Mouse (Mus musculus) midbrain, embryonic 14.5 days (tissue): ENCODE measurements around the gene Asb18. TPM values are rescaled to one million over a fixed set of nuclear protein-coding genes. Genes with fewer than 3 reads are reported as not detected.

Experiments used
- ATAC-seq: fragments of 200-750 bp; cut with Nextera tagmentation; 2 replicates; pipeline ENCODE4 v1.8.0; 2017; ENCODE audit warnings: moderate number of reproducible peaks, moderate library complexity; ENCODE audit not compliant: low FRiP score, low TSS enrichment
- DNase-seq: peaks from one replicate; pipeline ENCODE4 v3.0.0-alpha.2; 2015
- H3K27ac ChIP-seq: fragments of 300-500 bp; sonication (generic); replicated peaks from 2 replicates; pipeline ENCODE4 v1.5.1; 2014; ENCODE audit warnings: mild to moderate bottlenecking, low read depth, low read length, moderate library complexity
- H3K27me3 ChIP-seq: fragments of 300-500 bp; sonication (generic); 2 replicates; pipeline ENCODE4 v1.6.1; 2014; ENCODE audit warnings: low read length, control low read depth, mixed read lengths; ENCODE audit not compliant: control insufficient read depth, insufficient read depth
- H3K36me3 ChIP-seq: fragments of 300-500 bp; sonication (generic); 2 replicates; pipeline ENCODE4 v1.6.1; 2014; ENCODE audit warnings: low read length, control low read depth; ENCODE audit not compliant: control insufficient read depth, insufficient read depth
- H3K4me1 ChIP-seq: fragments of 300-500 bp; sonication (generic); 2 replicates; pipeline ENCODE4 v1.6.1; 2014; ENCODE audit warnings: mild to moderate bottlenecking, antibody characterized with exemption, low read length, control low read depth; ENCODE audit not compliant: control insufficient read depth, insufficient read depth
- H3K4me2 ChIP-seq: fragments of 300-500 bp; sonication (generic); 2 replicates; pipeline ENCODE4 v1.6.1; 2014; ENCODE audit warnings: mild to moderate bottlenecking, low read length, moderate library complexity
- H3K4me3 ChIP-seq: fragments of 300-500 bp; sonication (generic); replicated peaks from 2 replicates; pipeline ENCODE4 v1.5.1; 2014; ENCODE audit warnings: low read depth, low read length
- H3K9ac ChIP-seq: fragments of 300-500 bp; sonication (generic); replicated peaks from 2 replicates; pipeline ENCODE4 v1.6.1; 2014; ENCODE audit warnings: mild to moderate bottlenecking, low read length, moderate library complexity
- H3K9me3 ChIP-seq: fragments of 300-500 bp; sonication (generic); 2 replicates; pipeline ENCODE4 v1.6.1; 2016; ENCODE audit warnings: low read length, control low read depth, mixed read lengths; ENCODE audit not compliant: control insufficient read depth
- WGBS: fragments of 180-500 bp; shearing (Covaris S2); extraction: QIAGEN DNeasy Blood & Tissue Kit; methylation state at CpG from one replicate; pipeline ENCODE4 v1.1.7; 2014; 5-methylcytosine and 5-hydroxymethylcytosine counted together
- polyA plus RNA-seq: library from polyadenylated mRNA; unstranded; fragments of >200 nt; fragmentation: Nextera tagmentation; extraction: Ambion mirVana; gene quantifications from 2 replicates; pipeline ENCODE4 v1.2.1, GENCODE M21; 2014

Gene Asb18
- polyA plus RNA-seq, 1 experiment from 2014 or later = 0.25 TPM

DNA sequence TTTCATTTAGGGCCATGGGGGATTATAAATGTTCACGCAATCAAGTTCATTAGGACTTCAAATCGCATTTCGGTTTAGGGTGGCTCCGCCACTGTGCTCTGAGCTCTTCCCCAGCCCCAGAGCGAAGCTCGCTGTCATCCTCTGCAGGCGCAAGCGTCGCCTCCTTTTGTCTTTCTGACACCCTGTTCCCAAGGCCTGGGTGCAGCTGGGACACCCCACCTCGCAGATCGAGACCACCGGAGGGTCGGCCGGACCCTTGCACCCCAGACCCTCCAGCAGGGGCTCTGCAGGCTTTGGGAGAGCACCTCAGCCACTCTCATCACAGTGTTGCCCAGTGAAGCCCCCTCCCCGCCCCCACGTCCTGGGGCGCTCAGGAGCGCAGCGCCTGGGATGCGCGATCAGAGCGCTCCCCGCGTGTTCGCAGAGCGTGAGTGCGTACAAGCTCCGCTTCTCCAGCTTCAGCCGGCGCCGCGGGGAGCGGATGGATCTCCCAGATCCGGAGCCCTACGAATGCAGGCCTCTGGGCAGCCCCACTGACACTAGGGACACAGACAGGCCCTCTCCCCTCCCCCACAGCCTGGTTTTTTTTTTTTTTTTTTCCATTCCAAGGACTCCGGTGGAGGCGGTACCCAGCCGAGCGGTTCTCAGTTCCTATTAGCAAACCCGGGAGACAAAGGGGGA lies 72.6 kb downstream of the Asb18 start:
- Histone ChIP-seq H3K9me3 (no peaks in the 10 kb centered on the region), H3K36me3 (no peaks in the 10 kb centered on the region), H3K27ac (no peak overlapping the region), H3K4me1 (peaks cover 14% of the 10 kb centered on the region), H3K27me3 (peaks cover 68% of the 10 kb centered on the region), H3K4me2 (peak overlapping the region; percentile 64), H3K4me3 (peak overlapping the region; percentile 30), H3K9ac (peak overlapping the region; percentile 46)
- WGBS = under 1% methylated on average over 40 of the region's 40 CpGs
- ATAC-seq (peak; percentile 48; the same call in 1 of the 2 replicates), DNase-seq (peak; percentile 79)

DNA sequence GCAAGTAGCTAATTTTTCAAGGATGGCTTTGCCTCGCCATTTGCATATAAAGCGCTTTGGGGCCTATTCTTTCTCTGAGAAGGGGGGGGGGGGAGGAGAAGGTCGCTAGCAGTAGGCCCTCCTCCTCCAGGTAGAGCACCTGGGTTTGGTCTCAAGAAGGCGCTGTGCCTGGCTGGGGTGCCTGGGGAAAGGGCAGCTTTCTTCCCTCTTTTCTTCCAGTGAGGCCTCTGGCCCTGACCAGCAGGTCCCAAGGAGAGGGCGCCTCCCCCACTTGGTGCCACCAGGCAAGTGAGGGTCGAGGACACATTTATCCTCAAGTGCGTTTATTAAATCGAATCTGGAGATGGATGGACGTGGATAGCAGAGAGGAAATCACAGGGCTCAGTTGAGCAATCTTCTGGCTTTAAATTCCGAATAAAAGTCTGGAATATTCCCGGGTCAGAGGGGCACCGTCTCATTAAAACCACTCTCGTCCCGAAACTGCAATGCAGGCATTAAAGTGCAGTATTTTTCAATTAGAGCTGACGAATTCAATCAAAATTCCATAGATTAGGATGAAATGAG lies 73.4 kb downstream of the Asb18 start:
- Histone ChIP-seq H3K4me2 (peak overlapping the region; percentile 64), H3K4me3 (no peak overlapping the region; the same call in 1 of the 2 replicates), H3K27me3 (peaks cover 74% of the 10 kb centered on the region), H3K9me3 (no peaks in the 10 kb centered on the region), H3K4me1 (peaks cover 14% of the 10 kb centered on the region), H3K36me3 (no peaks in the 10 kb centered on the region), H3K9ac (no peak overlapping the region), H3K27ac (no peak overlapping the region)
- WGBS = 6% methylated on average over 15 of the region's 15 CpGs
- DNase-seq (peak; percentile 17), ATAC-seq (no peak)

DNA sequence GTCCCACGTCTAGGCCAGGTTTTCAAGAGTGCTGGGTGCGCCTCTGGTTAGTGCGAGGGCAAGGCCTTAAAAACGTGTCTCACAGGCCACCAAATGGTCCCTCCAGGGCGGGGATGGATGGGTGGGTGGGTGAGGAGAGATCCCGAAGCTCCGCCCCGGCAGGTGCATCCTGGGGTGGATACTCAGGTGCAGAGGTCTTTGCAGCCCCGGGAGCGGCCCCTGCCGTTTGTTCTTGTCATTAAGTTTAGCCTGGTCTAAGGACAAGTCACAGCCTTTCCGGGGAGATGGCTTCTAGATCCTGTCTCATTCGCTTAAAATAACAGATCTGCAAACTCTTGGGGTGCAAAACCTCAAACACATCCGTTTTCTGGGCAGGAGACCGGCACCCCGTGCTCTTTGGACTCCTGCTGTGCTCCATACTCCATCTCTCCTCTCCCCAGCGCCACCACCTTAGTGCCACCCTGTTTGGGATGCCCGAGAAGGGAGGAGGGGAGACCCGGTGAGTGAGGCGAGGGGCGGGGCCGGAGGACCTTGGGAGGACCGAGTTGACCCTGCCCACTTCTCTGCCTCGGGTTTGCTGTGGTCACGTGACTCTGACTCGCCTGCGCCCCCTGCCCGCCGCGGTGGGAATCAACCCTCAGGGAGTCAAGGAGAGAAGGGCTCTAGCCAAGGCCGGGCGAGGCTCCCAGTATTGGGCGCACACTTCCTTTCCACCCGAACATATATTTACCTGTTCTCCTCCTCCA lies 74.3 kb downstream of the Asb18 start:
- ATAC-seq (peak; percentile 29; the same call in 1 of the 2 replicates), DNase-seq (peak; percentile 72)
- Histone ChIP-seq H3K27me3 (peaks cover 76% of the 10 kb centered on the region), H3K36me3 (no peaks in the 10 kb centered on the region), H3K4me3 (no peak overlapping the region), H3K9ac (no peak overlapping the region), H3K4me1 (peaks cover 19% of the 10 kb centered on the region), H3K4me2 (no peak overlapping the region), H3K9me3 (no peaks in the 10 kb centered on the region), H3K27ac (no peak overlapping the region)
- WGBS = 4% methylated on average over 34 of the region's 34 CpGs

DNA sequence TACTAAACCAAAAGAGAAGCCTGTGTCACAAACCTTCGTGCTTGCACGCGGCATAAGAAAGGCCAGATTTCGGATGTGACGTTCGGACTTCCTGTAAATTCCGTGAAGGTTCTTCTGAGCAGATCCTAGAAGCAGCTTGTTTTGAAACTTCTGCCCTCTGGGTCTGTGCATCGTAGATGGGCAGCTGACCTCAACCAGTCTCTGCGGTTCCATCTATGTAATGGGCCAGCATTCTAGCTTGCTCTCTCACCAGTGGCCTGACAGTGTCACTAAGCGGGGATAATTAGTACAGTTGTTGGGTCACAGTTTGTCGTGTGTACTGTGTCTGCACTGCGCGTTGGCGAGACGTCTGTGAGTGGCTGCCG lies 74.9 kb downstream of the Asb18 start:
- no peak overlapping the region for H3K4me3 ChIP-seq
- H3K27ac ChIP-seq = no peak overlapping the region
- DNase-seq (no peak), ATAC-seq (no peak)
- 28% methylated on average over 16 of the region's 16 CpGs for WGBS
- H3K4me2 ChIP-seq = no peak overlapping the region
- H3K9ac ChIP-seq = no peak overlapping the region
- peaks cover 19% of the 10 kb centered on the region for H3K4me1 ChIP-seq
- peaks cover 78% of the 10 kb centered on the region for H3K27me3 ChIP-seq
- no peaks in the 10 kb centered on the region for H3K36me3 ChIP-seq
- no peaks in the 10 kb centered on the region for H3K9me3 ChIP-seq

DNA sequence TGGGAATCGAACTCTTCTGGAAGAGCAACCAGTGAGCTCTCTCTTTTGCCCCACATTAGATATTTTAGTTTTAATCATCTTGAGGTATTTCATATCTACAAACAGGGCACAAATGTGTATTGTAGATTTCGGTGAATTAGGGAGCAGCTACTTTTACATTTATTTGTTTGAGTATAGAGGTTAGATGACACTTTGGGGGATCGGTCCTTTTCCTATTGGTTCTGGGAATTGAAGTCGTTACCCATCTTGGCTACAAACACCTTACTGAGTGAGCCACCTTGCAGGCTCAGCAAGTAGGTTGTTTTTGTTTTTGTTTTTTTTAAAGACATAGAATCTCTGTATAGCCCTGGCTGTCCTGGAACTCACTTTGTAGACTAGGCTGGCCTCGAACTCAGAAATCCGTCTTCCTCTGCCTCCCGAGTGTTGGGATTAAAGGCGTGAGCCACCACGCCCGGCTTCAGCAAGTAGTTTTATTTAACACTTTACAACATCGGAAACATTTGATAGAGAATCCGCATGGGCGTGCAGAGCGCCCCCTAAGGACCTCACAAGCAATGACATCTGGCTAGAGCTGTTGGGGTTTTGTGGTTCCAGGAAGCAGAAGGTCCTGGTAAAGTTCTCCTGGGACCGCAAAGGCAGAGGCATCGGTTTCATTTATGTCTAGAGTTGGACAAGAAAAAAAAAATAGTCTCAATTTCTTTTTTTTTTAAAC lies 75.4 kb downstream of the Asb18 start:
- Histone ChIP-seq H3K9ac (no peak overlapping the region), H3K27ac (no peak overlapping the region), H3K9me3 (no peaks in the 10 kb centered on the region), H3K4me1 (peaks cover 19% of the 10 kb centered on the region), H3K27me3 (peaks cover 76% of the 10 kb centered on the region), H3K4me3 (no peak overlapping the region), H3K36me3 (no peaks in the 10 kb centered on the region), H3K4me2 (no peak overlapping the region)
- 19% methylated on average over 16 of the region's 16 CpGs for WGBS
- no peak for ATAC-seq
- peak; percentile 50 for DNase-seq

DNA sequence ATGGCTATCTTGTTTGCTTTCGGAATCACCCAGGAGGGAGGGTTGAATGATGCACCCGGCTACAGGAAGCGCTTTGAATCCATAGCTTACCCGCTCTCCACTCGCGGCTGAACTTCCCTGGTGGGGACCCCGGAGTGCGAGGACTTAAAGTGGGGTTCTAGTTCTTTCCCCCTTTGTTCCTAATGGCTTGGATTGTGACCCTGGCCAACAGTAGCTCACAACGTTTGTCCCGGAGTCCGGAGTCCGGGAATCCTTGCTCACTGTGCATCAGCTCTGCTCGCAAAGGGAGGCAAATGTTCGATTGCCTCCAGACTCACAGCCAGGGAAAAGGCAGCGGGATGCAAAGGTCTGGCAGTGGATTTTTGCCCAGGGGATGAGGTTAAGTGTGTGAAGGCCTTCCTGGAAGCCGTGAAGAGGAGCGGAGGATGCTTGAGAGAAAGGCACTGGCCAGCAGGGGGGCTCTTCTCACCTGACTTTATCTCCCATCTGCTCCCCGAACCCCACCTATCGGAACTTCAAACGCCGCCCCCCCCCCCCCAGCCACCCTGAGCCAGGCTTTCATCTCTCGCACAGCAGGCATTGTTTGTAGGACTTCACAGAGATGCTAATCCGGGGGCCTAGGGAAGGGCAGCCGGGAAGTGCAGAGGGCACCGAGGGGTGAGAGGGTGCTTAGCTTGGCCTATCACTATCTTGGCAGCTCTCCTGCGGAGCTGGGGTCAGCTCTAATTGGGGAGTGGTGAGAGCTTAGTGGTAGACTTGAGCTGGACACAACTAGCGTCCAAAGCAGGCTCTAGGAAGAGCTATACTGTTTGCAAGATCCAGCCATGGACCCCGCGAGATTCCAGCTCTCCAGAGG lies 78.7 kb downstream of the Asb18 start:
- WGBS = under 1% methylated on average over 29 of the region's 29 CpGs
- Histone ChIP-seq H3K4me3 (no peak overlapping the region), H3K9me3 (no peaks in the 10 kb centered on the region), H3K27ac (no peak overlapping the region), H3K36me3 (no peaks in the 10 kb centered on the region), H3K27me3 (peaks cover 86% of the 10 kb centered on the region), H3K4me2 (peak overlapping the region; percentile 10; the same call in 1 of the 2 replicates), H3K4me1 (peaks cover 8% of the 10 kb centered on the region), H3K9ac (no peak overlapping the region)
- no peak for ATAC-seq
- peak; percentile 31 for DNase-seq

DNA sequence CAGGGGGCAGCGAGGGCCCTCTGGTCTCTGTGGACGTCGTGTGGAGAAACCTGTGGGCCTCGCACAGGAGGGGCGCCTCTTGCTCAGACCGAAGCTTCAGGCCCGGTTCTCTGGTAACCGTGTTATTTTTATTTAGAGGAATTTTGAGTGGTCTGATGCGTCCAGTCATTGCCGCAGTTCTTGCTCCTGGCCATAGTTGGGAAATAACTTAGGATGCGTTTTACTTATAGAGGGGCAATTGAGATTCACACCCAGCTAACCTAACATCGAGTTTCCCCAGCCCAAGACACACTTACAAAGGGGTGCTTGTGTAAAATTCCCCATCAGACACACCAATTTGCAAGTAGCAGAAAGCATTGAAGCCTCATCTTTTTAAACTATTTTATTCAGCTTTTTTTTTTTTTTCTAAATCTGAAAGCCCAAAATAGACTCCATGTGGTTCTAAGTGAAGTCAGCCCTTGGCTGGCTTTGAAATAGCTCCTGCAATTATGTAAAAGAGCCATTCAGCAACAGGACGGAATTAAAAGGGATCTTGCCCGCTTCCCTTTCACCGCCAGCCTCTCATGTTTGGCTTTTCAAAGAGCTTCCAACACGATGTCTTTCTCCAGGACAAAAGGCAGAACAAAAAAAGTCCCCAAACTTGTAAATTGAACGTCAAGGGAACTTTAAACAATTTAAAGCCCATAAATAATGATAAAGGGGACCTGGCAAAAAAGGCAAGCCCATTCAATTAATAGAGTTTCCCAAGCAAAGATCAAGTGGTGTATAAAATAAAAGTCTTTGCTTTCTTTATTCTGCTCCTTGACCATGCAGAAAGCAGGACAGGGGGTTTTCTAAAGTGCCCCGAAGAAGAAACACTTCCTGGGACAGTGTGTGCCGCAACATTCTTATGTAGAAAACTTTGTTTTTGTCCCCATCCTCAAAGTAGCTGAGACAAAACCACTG lies 79.9 kb downstream of the Asb18 start:
- WGBS = under 1% methylated on average over 19 of the region's 19 CpGs
- H3K4me3 ChIP-seq = no peak overlapping the region
- H3K4me1 ChIP-seq = peaks cover 13% of the 10 kb centered on the region
- H3K27ac ChIP-seq = no peak overlapping the region
- H3K4me2 ChIP-seq = no peak overlapping the region
- H3K9me3 ChIP-seq = no peaks in the 10 kb centered on the region
- ATAC-seq = no peak
- H3K27me3 ChIP-seq = peaks cover 87% of the 10 kb centered on the region
- H3K36me3 ChIP-seq = no peaks in the 10 kb centered on the region
- no peak overlapping the region for H3K9ac ChIP-seq
- peak; percentile 62 for DNase-seq
